Mouse (Mus musculus) heart, adult 2 months (tissue): ENCODE results near the gene Rhoc. TPM values are rescaled to one million over a fixed set of nuclear protein-coding genes. Genes with fewer than 3 reads are reported as not detected.
A peak's percentile ranks its signal among the peaks of the same experiment; 100 is the strongest.

Source experiments
- DNase-seq, 2 experiments: peaks; one replicate each; pipeline ENCODE4 v3.0.0; 2021
- H3K27ac ChIP-seq: fragments of 200-600 bp; 2 replicates; pipeline ENCODE4 v1.8.1; 2022
- H3K27me3 ChIP-seq: fragments of 200-500 bp; 2 replicates; pipeline ENCODE4 v1.6.1; 2012; ENCODE audit warnings: mild to moderate bottlenecking, low read length, inconsistent platforms, mixed read lengths; ENCODE audit not compliant: control insufficient read depth, insufficient read depth
- H3K36me3 ChIP-seq: fragments of 200-500 bp; 2 replicates; pipeline ENCODE4 v1.6.1; 2012; ENCODE audit warnings: low read length, inconsistent platforms; ENCODE audit not compliant: control insufficient read depth, insufficient read depth
- H3K4me1 ChIP-seq: fragments of 200-500 bp; 2 replicates; pipeline ENCODE4 v1.6.1; 2011; ENCODE audit warnings: low read length; ENCODE audit not compliant: control insufficient read depth, insufficient read depth
- H3K4me3 ChIP-seq: fragments of 200-600 bp; 2 replicates; pipeline ENCODE4 v1.8.1; 2022
- H3K79me2 ChIP-seq: fragments of 200-500 bp; replicated peaks from 2 replicates; pipeline ENCODE4 v1.6.1; 2012; ENCODE audit warnings: mild to moderate bottlenecking, inconsistent platforms, low read length, moderate library complexity, mixed read lengths; ENCODE audit not compliant: control insufficient read depth, insufficient read depth
- H3K9ac ChIP-seq: fragments of 200-500 bp; 2 replicates; pipeline ENCODE4 v1.6.1; 2012; ENCODE audit warnings: low read depth, mild to moderate bottlenecking, control low read depth, inconsistent platforms, low read length, mixed read lengths
- CTCF ChIP-seq: fragments of 200-600 bp; IDR thresholded peaks from 2 replicates; pipeline ENCODE4 v1.8.1; 2022; ENCODE audit warnings: antibody characterized with exemption, mild to moderate bottlenecking, moderate library complexity
- EP300 ChIP-seq: fragments of 200-500 bp; IDR thresholded peaks from 2 replicates; pipeline ENCODE4 v1.6.1; 2011; ENCODE audit warnings: low read depth, low read length, control low read depth; ENCODE audit not compliant: insufficient read depth
- POLR2A ChIP-seq: fragments of 200-500 bp; IDR thresholded peaks from 2 replicates; pipeline ENCODE4 v1.6.1; 2011; ENCODE audit warnings: mild to moderate bottlenecking, low read depth, low read length, control low read depth; ENCODE audit not compliant: insufficient read depth
- WGBS: fragments of 180-500 bp; shearing (Covaris S2); methylation state at CpG from one replicate; pipeline ENCODE4 v1.1.7; 2018; 5-methylcytosine and 5-hydroxymethylcytosine counted together
- intact Hi-C: fragments of 180-260 bp; cut with DNase I; formaldehyde crosslinking; loops from one replicate; pipeline ENCODE4 v1.15.1; 2025
- polyA plus RNA-seq: library from polyadenylated mRNA; depleted of rRNA; stranded (reverse); fragments of >200 nt; gene quantifications from 2 replicates; pipeline ENCODE4 v1.2.3, GENCODE M21; 2012
- total RNA-seq, 2 experiments: library from RNA; stranded (reverse); gene quantifications; 2 replicates each; pipeline ENCODE4 v1.2.3; 2021

Rhoc gene
- total and polyA plus RNA-seq, 3 experiments = 83.8 to 89.9 (median 85.3) TPM

GRCm38 (mm10) chr3:104770035-104770434 lies 18.1 kb upstream of the Rhoc start:
- intact Hi-C loops = no loop called here
- TF ChIP-seq EP300 (no peak), POLR2A (no peak), CTCF (peak; percentile 86)
- Histone ChIP-seq H3K79me2 (no peaks in the 10 kb centered on the region), H3K27ac (no peak overlapping the region), H3K9ac (no peak overlapping the region), H3K4me3 (no peak overlapping the region), H3K36me3 (no peaks in the 10 kb centered on the region), H3K4me1 (no peaks in the 10 kb centered on the region), H3K27me3 (no peaks in the 10 kb centered on the region)
- peak in 1 of 2 experiments; percentile 59 for DNase-seq
- WGBS = 54% methylated on average over 10 of the region's 10 CpGs

- Histone ChIP-seq H3K9ac (no peak overlapping the region), H3K4me3 (no peak overlapping the region), H3K27ac (no peak overlapping the region), H3K27me3 (no peaks in the 10 kb centered on the region), H3K36me3 (no peaks in the 10 kb centered on the region), H3K79me2 (no peaks in the 10 kb centered on the region), H3K4me1 (no peaks in the 10 kb centered on the region)
- WGBS = 76% methylated on average over 3 of the region's 3 CpGs
- no peak for DNase-seq
- TF ChIP-seq POLR2A (no peak), EP300 (no peak), CTCF (no peak)
- intact Hi-C loops = no loop called here
Observed at GRCm38 (mm10) chr3:104770918-104771317, 17.3 kb upstream of the Rhoc start.

GRCm38 (mm10) chr3:104771460-104771859 lies 16.7 kb upstream of the Rhoc start:
- DNase-seq = no peak
- 62% methylated on average over 6 of the region's 6 CpGs for WGBS
- Histone ChIP-seq H3K4me3 (no peak overlapping the region), H3K79me2 (no peaks in the 10 kb centered on the region), H3K4me1 (no peaks in the 10 kb centered on the region), H3K36me3 (no peaks in the 10 kb centered on the region), H3K27ac (no peak overlapping the region), H3K27me3 (no peaks in the 10 kb centered on the region), H3K9ac (no peak overlapping the region)
- intact Hi-C loops = no loop called here
- TF ChIP-seq CTCF (no peak), EP300 (no peak), POLR2A (no peak)

- Histone ChIP-seq H3K4me3 (no peak overlapping the region), H3K27me3 (peaks cover 2% of the 10 kb centered on the region; the same call in 1 of the 2 replicates), H3K27ac (no peak overlapping the region), H3K79me2 (no peaks in the 10 kb centered on the region), H3K4me1 (no peaks in the 10 kb centered on the region), H3K36me3 (no peaks in the 10 kb centered on the region), H3K9ac (no peak overlapping the region)
- WGBS = 85% methylated on average over 7 of the region's 7 CpGs
- no peak for TF ChIP-seq CTCF
- TF ChIP-seq POLR2A = no peak
- no peak for TF ChIP-seq EP300
- DNase-seq = no peak
- intact Hi-C loops = no loop called here
Observed at GRCm38 (mm10) chr3:104773301-104773700, 14.9 kb upstream of the Rhoc start.

GRCm38 (mm10) chr3:104777342-104777741 lies 10.8 kb upstream of the Rhoc start:
- WGBS = 20% methylated on average over 20 of the region's 20 CpGs
- H3K79me2 ChIP-seq = no peaks in the 10 kb centered on the region
- H3K27me3 ChIP-seq = peaks cover 2% of the 10 kb centered on the region; the same call in 1 of the 2 replicates
- no peak for DNase-seq
- no peak overlapping the region for H3K27ac ChIP-seq
- H3K9ac ChIP-seq = peak overlapping the region; percentile 40; the same call in 1 of the 2 replicates
- H3K4me1 ChIP-seq = peaks cover 4% of the 10 kb centered on the region
- H3K4me3 ChIP-seq = no peak overlapping the region
- no peak for TF ChIP-seq EP300
- peak; percentile 64 for TF ChIP-seq CTCF
- no peaks in the 10 kb centered on the region for H3K36me3 ChIP-seq
- intact Hi-C loops = no loop called here

- DNase-seq = peak; percentile 52 to 74
- intact Hi-C loops = loop anchor here (2.0 to 5.0 kb wide), 3 partner anchors 65 to 268 kb away; partner anchors contain the start of genes Capza1, Lrig2 and St7l
- Histone ChIP-seq H3K9ac (no peak overlapping the region), H3K27ac (no peak overlapping the region), H3K79me2 (no peaks in the 10 kb centered on the region), H3K36me3 (no peaks in the 10 kb centered on the region), H3K27me3 (peaks cover 2% of the 10 kb centered on the region; the same call in 1 of the 2 replicates), H3K4me1 (peaks cover 7% of the 10 kb centered on the region), H3K4me3 (no peak overlapping the region)
- 5% methylated on average over 7 of the region's 7 CpGs for WGBS
- TF ChIP-seq CTCF = peak; percentile 98
- TF ChIP-seq EP300 = 0 out of 2 replicates have a peak, but pooled peaks have one; percentile 61
- TF ChIP-seq POLR2A = no peak
Observed at GRCm38 (mm10) chr3:104779949-104780348, 8.2 kb upstream of the Rhoc start.
